Mouse (Mus musculus): Measurements from ENCODE around the gene Olfr376. TPM values are rescaled to one million over a fixed set of nuclear protein-coding genes. Genes with fewer than 3 reads are reported as not detected.

Gene Olfr376
- polyA plus RNA-seq (2015; fragmentation: Nextera tagmentation; extraction: Ambion mirVana) = not detected in 2 replicates

GRCm38 (mm10) chr11:73370946-73371345 is at the start of gene Olfr376:
Olfr376 (plus strand) TSS chr11:73371246.
- Histone ChIP-seq H3K4me3 (ENCODE audit: low read depth, low read length) (no peak within 1 kb of the TSS), H3K4me2 (ENCODE audit: low read length) (no peak within 1 kb of the TSS), H3K36me3 (ENCODE audit: control insufficient read depth, insufficient read depth, low read length) (no peaks in the 10 kb centered on the region), H3K27me3 (ENCODE audit: control insufficient read depth, insufficient read depth, low read depth, low read length) (no peaks in the 10 kb centered on the region), H3K9me3 (replicated peaks; ENCODE audit: control insufficient read depth, low read length, poor library complexity, severe bottlenecking) (no peaks in the 10 kb centered on the region), H3K9ac (ENCODE audit: low read depth, low read length) (no peak within 1 kb of the TSS), H3K27ac (ENCODE audit: low read length) (no peak within 1 kb of the TSS), H3K4me1 (ENCODE audit: control insufficient read depth, insufficient read depth, low read length) (no peaks in the 10 kb centered on the region)
- WGBS = 93% methylated on average over 2 of the region's 2 CpGs
- no peak for ATAC-seq

- 76% methylated on average over 9 of the region's 9 CpGs for WGBS
These were observed 46.9 kb upstream of the Olfr376 start for GRCm38 (mm10) chr11:73323906-73324830.

GRCm38 (mm10) chr11:73326485-73326886 is 44.6 kb upstream of the Olfr376 start:
- no peaks in the 10 kb centered on the region for H3K4me1 ChIP-seq (ENCODE audit: control insufficient read depth, insufficient read depth, low read length)
- H3K4me2 ChIP-seq (ENCODE audit: low read length) = no peak overlapping the region
- ATAC-seq = no peak
- 67% methylated on average over 12 of the region's 12 CpGs for WGBS
- no peak overlapping the region for H3K4me3 ChIP-seq (ENCODE audit: low read depth, low read length)
- H3K27ac ChIP-seq (ENCODE audit: low read length) = no peak overlapping the region
- H3K9ac ChIP-seq (ENCODE audit: low read depth, low read length) = no peak overlapping the region
- H3K36me3 ChIP-seq (ENCODE audit: control insufficient read depth, insufficient read depth, low read length) = no peaks in the 10 kb centered on the region
- no peaks in the 10 kb centered on the region for H3K9me3 ChIP-seq (replicated peaks; ENCODE audit: control insufficient read depth, low read length, poor library complexity, severe bottlenecking)
- no peaks in the 10 kb centered on the region for H3K27me3 ChIP-seq (ENCODE audit: control insufficient read depth, insufficient read depth, low read depth, low read length)

More at GRCm38 (mm10) chr11:73323906-73324830, 46.9 kb upstream of the Olfr376 start:
- Histone ChIP-seq H3K4me2 (ENCODE audit: low read length) (no peak overlapping the region), H3K9ac (ENCODE audit: low read depth, low read length) (no peak overlapping the region), H3K4me3 (ENCODE audit: low read depth, low read length) (no peak overlapping the region), H3K36me3 (ENCODE audit: control insufficient read depth, insufficient read depth, low read length) (no peaks in the 10 kb centered on the region), H3K27me3 (ENCODE audit: control insufficient read depth, insufficient read depth, low read depth, low read length) (no peaks in the 10 kb centered on the region), H3K9me3 (replicated peaks; ENCODE audit: control insufficient read depth, low read length, poor library complexity, severe bottlenecking) (no peaks in the 10 kb centered on the region), H3K27ac (ENCODE audit: low read length) (no peak overlapping the region), H3K4me1 (ENCODE audit: control insufficient read depth, insufficient read depth, low read length) (no peaks in the 10 kb centered on the region)
- no peak for ATAC-seq

GRCm38 (mm10) chr11:73327361-73327760 is 43.7 kb upstream of the Olfr376 start:
- no peaks in the 10 kb centered on the region for H3K36me3 ChIP-seq (ENCODE audit: control insufficient read depth, insufficient read depth, low read length)
- no peaks in the 10 kb centered on the region for H3K4me1 ChIP-seq (ENCODE audit: control insufficient read depth, insufficient read depth, low read length)
- H3K4me3 ChIP-seq (ENCODE audit: low read depth, low read length) = no peak overlapping the region
- no peak for ATAC-seq
- H3K9ac ChIP-seq (ENCODE audit: low read depth, low read length) = no peak overlapping the region
- no peak overlapping the region for H3K4me2 ChIP-seq (ENCODE audit: low read length)
- no peak overlapping the region for H3K27ac ChIP-seq (ENCODE audit: low read length)
- WGBS = 67% methylated on average over 4 of the region's 4 CpGs
- H3K27me3 ChIP-seq (ENCODE audit: control insufficient read depth, insufficient read depth, low read depth, low read length) = no peaks in the 10 kb centered on the region
- H3K9me3 ChIP-seq (replicated peaks; ENCODE audit: control insufficient read depth, low read length, poor library complexity, severe bottlenecking) = no peaks in the 10 kb centered on the region

GRCm38 (mm10) chr11:73329442-73329841 is 41.6 kb upstream of the Olfr376 start, which contains the start of the genes Aspa, Gm49340 and Spata22:
Aspa (minus strand) TSS chr11:73329596.
Gm49340 (plus strand) TSS chr11:73329741.
Spata22 (plus strand) TSS chr11:73329741.
- Histone ChIP-seq H3K4me3 (ENCODE audit: low read depth, low read length) (no peak within 1 kb of the TSS), H3K9me3 (replicated peaks; ENCODE audit: control insufficient read depth, low read length, poor library complexity, severe bottlenecking) (no peaks in the 10 kb centered on the region), H3K27me3 (ENCODE audit: control insufficient read depth, insufficient read depth, low read depth, low read length) (no peaks in the 10 kb centered on the region), H3K36me3 (ENCODE audit: control insufficient read depth, insufficient read depth, low read length) (no peaks in the 10 kb centered on the region), H3K4me1 (ENCODE audit: control insufficient read depth, insufficient read depth, low read length) (no peaks in the 10 kb centered on the region), H3K9ac (ENCODE audit: low read depth, low read length) (no peak within 1 kb of the TSS), H3K4me2 (ENCODE audit: low read length) (no peak within 1 kb of the TSS), H3K27ac (ENCODE audit: low read length) (no peak within 1 kb of the TSS)
- no peak for ATAC-seq
- WGBS = 82% methylated on average over 27 of the region's 27 CpGs

GRCm38 (mm10) chr11:73333357-73333756 is 37.7 kb upstream of the Olfr376 start:
- no peak for ATAC-seq
- no peak overlapping the region for H3K27ac ChIP-seq (ENCODE audit: low read length)
- no peaks in the 10 kb centered on the region for H3K36me3 ChIP-seq (ENCODE audit: control insufficient read depth, insufficient read depth, low read length)
- no peak overlapping the region for H3K4me2 ChIP-seq (ENCODE audit: low read length)
- H3K27me3 ChIP-seq (ENCODE audit: control insufficient read depth, insufficient read depth, low read depth, low read length) = no peaks in the 10 kb centered on the region
- 57% methylated on average over 2 of the region's 2 CpGs for WGBS
- no peak overlapping the region for H3K4me3 ChIP-seq (ENCODE audit: low read depth, low read length)
- no peak overlapping the region for H3K9ac ChIP-seq (ENCODE audit: low read depth, low read length)
- H3K4me1 ChIP-seq (ENCODE audit: control insufficient read depth, insufficient read depth, low read length) = no peaks in the 10 kb centered on the region
- H3K9me3 ChIP-seq (replicated peaks; ENCODE audit: control insufficient read depth, low read length, poor library complexity, severe bottlenecking) = no peaks in the 10 kb centered on the region

- no peaks in the 10 kb centered on the region for H3K27me3 ChIP-seq (ENCODE audit: control insufficient read depth, insufficient read depth, low read depth, low read length)
- H3K27ac ChIP-seq (ENCODE audit: low read length) = no peak overlapping the region
- 85% methylated on average over 4 of the region's 4 CpGs for WGBS
- H3K4me3 ChIP-seq (ENCODE audit: low read depth, low read length) = no peak overlapping the region
- H3K36me3 ChIP-seq (ENCODE audit: control insufficient read depth, insufficient read depth, low read length) = no peaks in the 10 kb centered on the region
- H3K4me1 ChIP-seq (ENCODE audit: control insufficient read depth, insufficient read depth, low read length) = no peaks in the 10 kb centered on the region
- no peaks in the 10 kb centered on the region for H3K9me3 ChIP-seq (replicated peaks; ENCODE audit: control insufficient read depth, low read length, poor library complexity, severe bottlenecking)
- no peak for ATAC-seq
- H3K9ac ChIP-seq (ENCODE audit: low read depth, low read length) = no peak overlapping the region
- H3K4me2 ChIP-seq (ENCODE audit: low read length) = no peak overlapping the region
These were observed 34.1 kb upstream of the Olfr376 start for GRCm38 (mm10) chr11:73336919-73337318.

GRCm38 (mm10) chr11:73350483-73350882 is 20.6 kb upstream of the Olfr376 start, which contains the start of gene Olfr20:
Olfr20 (plus strand) TSS chr11:73350783.
- H3K36me3 ChIP-seq (ENCODE audit: control insufficient read depth, insufficient read depth, low read length) = no peaks in the 10 kb centered on the region
- WGBS = 47% methylated on average over 3 of the region's 3 CpGs
- no peak within 1 kb of the TSS for H3K4me3 ChIP-seq (ENCODE audit: low read depth, low read length)
- H3K27ac ChIP-seq (ENCODE audit: low read length) = no peak within 1 kb of the TSS
- ATAC-seq = no peak
- no peaks in the 10 kb centered on the region for H3K4me1 ChIP-seq (ENCODE audit: control insufficient read depth, insufficient read depth, low read length)
- no peak within 1 kb of the TSS for H3K4me2 ChIP-seq (ENCODE audit: low read length)
- H3K27me3 ChIP-seq (ENCODE audit: control insufficient read depth, insufficient read depth, low read depth, low read length) = no peaks in the 10 kb centered on the region
- no peak within 1 kb of the TSS for H3K9ac ChIP-seq (ENCODE audit: low read depth, low read length)
- no peaks in the 10 kb centered on the region for H3K9me3 ChIP-seq (replicated peaks; ENCODE audit: control insufficient read depth, low read length, poor library complexity, severe bottlenecking)

- H3K36me3 ChIP-seq (ENCODE audit: control insufficient read depth, insufficient read depth, low read length) = no peaks in the 10 kb centered on the region
- no peak overlapping the region for H3K4me3 ChIP-seq (ENCODE audit: low read depth, low read length)
- H3K9ac ChIP-seq (ENCODE audit: low read depth, low read length) = no peak overlapping the region
- no peaks in the 10 kb centered on the region for H3K27me3 ChIP-seq (ENCODE audit: control insufficient read depth, insufficient read depth, low read depth, low read length)
- no peak overlapping the region for H3K27ac ChIP-seq (ENCODE audit: low read length)
- no peaks in the 10 kb centered on the region for H3K4me1 ChIP-seq (ENCODE audit: control insufficient read depth, insufficient read depth, low read length)
- WGBS = 68% methylated on average over 4 of the region's 4 CpGs
- no peak overlapping the region for H3K4me2 ChIP-seq (ENCODE audit: low read length)
- ATAC-seq = no peak
- no peaks in the 10 kb centered on the region for H3K9me3 ChIP-seq (replicated peaks; ENCODE audit: control insufficient read depth, low read length, poor library complexity, severe bottlenecking)
These were observed 24.3 kb downstream of the Olfr376 start for GRCm38 (mm10) chr11:73395374-73395773.

Measured in midbrain, embryonic 16.5 days (tissue).